Mouse (Mus musculus): ENCODE measurements around the gene Defb45.

Defb45 gene

DNA sequence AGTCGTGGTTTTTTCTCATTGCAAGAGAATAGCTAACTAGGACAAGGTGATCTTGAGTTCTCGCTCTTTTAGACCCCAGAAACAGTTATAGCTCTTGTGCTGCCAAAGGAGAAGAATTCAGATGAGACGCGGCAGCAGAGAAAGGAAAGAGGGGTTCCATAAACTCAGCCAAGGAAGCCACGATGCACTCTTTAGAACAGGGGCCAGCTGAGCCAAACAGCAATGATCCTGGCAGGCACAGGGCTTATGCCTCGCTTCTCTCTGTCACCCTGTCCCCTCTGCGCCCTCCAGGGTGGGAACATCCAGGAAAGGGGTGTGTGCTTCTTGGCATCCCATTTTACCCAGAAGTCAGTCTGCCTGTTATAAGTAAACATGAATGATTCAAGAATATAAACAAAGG is at the start of gene Defb45:
Gene Defb45, minus strand, starts transcription at position 101 of the 400 bp plus-strand sequence.
- in situ Hi-C loops (cut with MboI; ENCODE audit: low sequenced_read_pairs), result no loop called here

DNA sequence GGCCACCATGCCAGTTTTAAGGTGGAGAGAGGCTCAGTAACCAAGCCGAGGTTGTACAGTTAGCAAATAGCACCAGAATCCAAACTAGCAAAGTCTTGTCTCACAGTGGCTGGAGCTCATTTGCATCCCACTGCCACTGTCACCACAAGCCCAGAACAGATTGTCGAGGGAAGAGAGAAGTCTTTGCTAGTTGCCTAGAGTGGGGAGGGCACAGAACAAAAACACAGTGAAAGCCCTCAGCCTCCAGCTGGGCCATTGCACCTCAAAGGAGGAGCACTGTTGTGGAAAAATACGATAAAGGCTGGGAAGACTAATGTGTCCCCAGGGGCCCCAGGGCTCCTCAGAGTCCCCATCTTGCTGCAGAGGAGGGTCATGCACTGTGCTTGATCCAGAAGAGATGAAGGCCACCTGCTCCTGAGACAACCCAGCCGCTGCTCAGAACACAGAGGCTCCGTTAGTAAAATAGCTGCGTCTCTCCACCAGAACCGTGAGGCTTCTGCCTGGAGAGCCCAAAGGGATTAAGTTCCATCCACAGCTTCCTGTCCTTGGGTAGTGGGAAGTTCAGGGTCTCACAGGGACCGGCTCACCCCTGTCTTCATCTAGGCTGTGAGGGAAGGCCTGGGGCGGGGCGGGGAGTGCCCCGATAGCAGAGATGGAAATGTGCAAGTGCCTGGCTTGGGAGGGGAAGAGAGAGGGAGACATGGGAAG is 40.4 kb upstream of the Defb45 start:
- in situ Hi-C loops (cut with MboI; ENCODE audit: low sequenced_read_pairs), result no loop called here

DNA sequence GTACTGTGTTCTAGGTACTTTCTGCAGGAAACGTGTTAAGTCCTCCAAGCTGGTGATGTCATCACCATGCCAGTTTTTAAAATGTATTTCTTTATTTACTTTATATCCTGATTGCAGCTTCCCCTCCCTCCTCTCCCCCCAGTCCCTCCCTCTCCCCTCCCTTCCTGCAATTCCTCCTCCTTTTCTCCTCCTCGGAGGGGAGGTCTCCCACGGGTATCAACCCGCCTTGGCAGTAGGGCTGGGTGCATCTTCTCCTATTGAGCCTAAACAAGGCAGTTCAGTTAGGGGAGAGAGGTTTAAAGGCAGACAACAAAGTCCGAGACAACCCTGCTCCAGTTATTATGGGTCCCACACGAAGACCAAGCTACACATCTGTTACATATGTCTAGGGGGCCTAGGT is 39.7 kb upstream of the Defb45 start:
- in situ Hi-C loops (cut with MboI; ENCODE audit: low sequenced_read_pairs), result no loop called here

DNA sequence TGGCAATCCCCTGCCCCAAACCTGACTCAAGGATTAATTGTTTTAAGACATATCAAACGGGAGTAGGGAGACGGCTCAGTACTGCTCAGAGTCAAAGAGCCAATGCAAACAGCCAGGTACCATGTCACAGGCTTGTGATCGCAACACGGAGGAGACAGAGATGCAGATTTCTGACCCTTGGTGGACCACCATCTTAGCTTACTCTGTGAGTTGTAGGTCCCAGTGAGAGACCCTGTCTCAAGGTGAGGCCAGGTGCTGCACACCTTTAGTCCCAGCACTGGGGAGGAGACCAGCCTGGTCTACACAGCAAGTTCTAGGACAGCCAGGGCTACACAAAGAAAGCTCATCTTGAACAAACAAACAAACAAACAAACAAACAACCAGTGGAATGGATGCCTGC is 38.2 kb upstream of the Defb45 start:
- in situ Hi-C loops (cut with MboI; ENCODE audit: low sequenced_read_pairs), result no loop called here

DNA sequence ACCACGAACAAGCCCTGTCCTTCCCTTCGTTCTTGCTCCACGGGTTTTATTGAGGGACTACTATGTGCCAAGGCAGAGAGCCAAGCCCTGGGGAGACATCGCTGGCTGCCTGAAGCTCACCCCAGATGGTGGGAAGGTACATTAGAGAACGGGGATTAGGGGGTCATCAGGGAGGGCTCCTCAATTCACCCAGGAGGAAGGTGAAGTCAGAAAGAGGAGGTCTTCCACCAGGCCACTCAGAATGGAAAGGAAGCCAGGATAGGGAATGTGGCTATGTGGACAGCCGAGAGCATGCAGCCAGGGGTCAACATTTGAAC is 37.8 kb upstream of the Defb45 start:
- in situ Hi-C loops (cut with MboI; ENCODE audit: low sequenced_read_pairs), result no loop called here

DNA sequence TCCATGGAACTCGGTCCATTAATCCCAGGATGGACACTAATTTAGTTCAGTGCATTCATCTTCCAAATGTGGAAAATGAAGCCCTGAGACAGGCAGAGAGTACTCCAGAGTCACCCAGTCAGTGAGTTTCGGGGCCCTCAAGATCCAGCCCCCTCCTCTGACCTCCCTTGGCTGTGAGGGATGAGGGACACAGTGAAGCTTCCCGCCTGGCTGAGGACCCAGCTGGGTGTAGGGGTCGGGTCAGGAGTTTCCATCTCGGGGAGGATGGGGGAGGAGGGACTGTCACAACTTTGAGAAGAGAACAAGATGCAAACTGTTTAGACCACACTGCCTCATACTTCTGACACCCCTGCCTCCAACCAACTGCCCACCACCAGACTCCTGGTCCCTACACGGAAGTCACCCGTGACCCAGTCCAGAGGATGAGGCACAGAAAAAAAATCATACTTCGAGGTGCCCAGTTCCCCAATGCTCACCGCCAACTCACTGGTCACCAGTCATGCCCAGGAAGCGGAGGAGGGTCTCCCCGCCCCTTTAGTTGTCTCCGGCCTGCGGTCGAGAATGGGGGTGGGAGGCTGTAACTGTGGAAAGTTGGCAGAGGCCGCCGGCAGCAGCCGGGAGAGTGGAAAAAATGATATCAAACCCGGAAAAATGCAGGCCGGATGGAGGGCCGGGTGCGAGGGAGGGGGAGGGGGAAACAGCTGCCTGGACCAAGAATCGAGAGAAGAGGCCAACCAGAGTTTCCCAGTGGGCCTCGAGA is 37.2 kb upstream of the Defb45 start:
- in situ Hi-C loops (cut with MboI; ENCODE audit: low sequenced_read_pairs), result no loop called here

DNA sequence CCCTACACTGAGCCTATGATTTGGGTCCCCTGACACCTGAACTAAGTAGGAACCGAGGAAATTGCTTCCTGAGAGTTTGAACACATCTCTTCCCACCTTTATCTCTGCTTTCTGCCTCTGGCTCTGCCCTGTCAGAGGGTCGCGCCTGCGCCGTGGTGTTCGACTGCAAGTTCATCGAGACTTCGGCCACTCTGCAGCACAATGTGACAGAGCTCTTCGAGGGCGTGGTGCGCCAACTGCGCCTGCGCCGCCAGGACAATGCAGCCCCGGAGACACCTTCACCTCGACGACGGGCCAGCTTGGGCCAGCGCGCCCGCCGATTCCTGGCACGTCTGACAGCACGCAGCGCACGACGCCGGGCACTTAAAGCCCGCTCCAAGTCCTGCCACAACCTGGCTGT is 35.1 kb upstream of the Defb45 start:
- in situ Hi-C loops (cut with MboI; ENCODE audit: low sequenced_read_pairs), result loop anchor here (5.0 kb wide), 1 partner anchor 33 kb away; the partner anchor contains the start of gene H13

DNA sequence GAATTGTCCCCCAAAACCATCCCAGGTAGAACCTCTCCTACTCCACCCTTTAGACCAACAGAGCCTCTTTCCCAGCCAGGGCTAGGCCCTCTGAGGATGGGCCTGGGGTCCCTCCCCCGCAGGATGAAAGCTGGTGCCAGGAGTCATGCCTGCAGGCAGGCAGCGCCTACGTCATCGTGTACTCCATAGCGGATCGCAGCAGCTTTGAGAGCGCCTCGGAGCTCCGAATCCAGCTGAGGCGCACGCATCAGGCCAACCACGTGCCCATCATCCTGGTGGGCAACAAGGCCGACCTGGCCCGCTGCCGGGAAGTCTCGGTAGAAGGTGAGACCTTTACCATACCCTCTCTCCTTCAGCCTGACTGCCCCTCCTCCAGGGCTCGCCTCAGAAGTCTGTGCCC is 34.1 kb upstream of the Defb45 start:
- in situ Hi-C loops (cut with MboI; ENCODE audit: low sequenced_read_pairs), result loop anchor here (5.0 kb wide), 1 partner anchor 34 kb away; the partner anchor contains the start of gene H13

DNA sequence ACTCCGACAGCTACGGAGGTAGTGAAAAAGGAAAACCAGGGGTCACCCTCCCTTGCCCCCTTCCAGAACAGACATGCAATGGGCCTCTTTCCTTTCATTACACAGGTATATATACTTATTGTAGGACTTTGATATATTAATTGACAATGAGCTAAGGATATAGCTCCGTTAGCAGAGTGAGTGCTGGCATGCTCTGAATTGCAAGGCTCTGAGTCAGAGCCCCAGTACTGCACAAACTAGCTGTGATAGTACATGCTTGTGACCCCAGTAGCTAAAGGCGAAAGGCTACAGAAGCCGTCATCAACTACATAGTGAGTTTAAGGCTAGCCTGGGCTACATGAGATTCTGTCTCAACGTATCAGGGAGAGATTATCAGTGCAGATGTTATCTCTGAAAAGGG is 30.7 kb upstream of the Defb45 start:
- in situ Hi-C loops (cut with MboI; ENCODE audit: low sequenced_read_pairs), result loop anchor here (5.0 kb wide), 1 partner anchor 37 kb away; the partner anchor contains the start of gene H13

DNA sequence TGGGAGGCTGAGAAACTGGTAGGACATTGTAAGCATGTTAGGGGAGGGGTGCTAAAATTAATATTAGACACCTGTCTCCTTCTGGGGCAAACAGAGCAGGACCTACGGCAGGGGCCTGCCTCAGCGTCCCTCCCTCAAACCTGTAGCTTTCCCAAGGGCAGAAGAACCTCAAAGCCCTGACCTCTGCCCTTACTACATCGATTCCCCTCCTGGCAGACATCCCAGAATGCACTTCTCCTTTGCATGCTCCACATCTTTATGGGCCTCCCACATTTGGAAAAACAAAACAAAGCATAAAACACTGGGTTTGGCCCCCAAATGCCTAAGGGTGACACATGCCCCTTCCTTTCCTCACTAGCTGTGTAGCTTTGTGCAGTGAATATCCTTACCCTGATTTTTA is 30.0 kb upstream of the Defb45 start:
- in situ Hi-C loops (cut with MboI; ENCODE audit: low sequenced_read_pairs), result no loop called here

DNA sequence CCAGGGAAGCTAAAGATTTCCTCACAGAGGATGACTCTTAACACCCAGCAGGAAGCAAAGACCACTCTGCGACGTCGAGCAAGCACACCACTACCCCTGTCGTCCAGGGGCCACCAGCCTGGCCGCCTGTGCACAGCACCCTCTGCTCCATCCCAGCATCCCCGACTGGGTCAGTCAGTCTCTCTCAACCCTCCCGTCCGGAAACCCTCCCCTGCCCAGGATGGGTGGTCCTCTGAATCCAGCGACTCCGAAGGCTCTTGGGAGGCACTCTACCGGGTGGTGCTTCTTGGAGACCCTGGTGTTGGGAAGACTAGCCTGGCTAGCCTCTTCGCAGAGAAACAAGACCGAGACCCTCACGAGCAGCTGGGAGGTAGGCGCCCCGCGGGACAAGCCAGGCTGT is 28.9 kb upstream of the Defb45 start:
- in situ Hi-C loops (cut with MboI; ENCODE audit: low sequenced_read_pairs), result no loop called here

DNA sequence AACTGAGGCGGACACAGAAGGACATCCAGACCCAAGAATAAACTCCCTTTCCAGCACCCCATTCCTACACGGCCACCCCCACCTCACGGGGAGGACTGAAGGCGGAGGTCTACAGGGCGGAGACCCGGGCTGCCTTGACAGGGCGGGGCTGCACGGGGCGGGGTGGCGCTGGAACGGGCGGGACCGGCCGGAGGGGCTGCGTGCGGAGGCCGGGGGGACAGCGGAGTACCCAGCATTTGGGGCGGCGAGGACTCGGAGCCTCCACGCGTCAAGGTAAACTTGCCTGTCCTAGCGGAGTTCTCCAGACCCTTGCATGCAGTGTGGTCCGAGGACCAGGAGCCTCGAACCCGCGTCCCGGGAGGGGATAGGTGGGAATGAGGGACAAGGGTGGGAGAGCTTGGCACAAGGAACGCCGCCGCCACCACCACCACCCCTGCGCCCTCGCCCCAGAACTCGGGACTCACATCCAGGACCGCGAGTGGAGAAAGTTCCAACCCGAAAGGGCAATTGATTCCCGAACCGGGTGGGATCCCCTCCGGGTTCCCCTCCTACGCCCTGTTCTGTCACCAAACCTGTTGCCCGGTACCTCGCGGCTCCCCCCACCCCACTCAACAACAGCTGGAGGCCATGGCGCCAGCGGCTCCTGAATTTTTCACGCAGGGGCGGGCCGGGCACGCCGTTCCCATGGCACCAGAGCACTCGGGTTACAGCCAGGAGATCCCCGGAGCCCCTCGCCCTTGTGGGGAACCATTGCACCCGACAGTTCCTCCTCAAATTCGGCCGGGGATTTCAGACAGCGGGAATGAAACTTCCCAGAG is 27.8 kb upstream of the Defb45 start, which contains the start of gene Rem1:
Gene Rem1, plus strand, starts transcription at position 178 of the 818 bp plus-strand sequence.
- in situ Hi-C loops (cut with MboI; ENCODE audit: low sequenced_read_pairs), result no loop called here

DNA sequence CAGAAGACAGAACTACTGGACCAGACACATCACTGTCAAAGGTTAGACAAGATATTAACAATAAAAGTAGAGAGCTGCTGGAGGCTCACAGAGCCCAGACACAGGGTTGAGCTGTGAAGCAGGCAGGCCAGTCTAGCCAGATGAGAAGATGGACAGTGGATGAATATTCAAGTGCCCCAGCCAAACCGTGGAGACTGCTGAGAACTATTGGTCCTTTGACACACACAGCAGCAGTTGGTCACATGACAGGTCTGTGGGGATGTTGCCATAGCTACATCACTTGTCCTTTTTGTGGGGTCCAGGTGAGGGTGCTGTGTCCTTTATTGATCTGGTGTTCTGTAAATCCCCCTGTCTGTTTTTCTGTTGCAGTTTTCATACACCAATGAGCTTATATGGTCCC is 26.1 kb upstream of the Defb45 start:
- in situ Hi-C loops (cut with MboI; ENCODE audit: low sequenced_read_pairs), result no loop called here

DNA sequence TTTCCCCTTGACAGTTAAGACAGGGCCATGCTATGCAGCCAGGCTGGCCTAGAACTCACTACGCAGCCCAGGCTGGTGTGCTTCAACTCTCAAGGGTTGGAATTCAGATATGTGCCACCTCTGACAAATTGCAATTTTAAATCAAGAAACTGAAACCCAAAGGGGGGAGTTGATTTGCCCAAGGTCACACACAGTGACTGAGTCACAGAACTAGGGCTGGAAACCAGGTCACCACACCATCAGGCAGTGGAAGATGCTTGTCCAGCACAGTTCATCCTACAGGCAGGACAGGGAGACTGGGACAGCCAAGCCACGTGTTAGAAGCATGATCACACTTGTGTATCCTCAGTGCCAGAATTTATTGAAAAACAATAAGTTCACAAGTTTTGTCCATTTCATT is 25.4 kb upstream of the Defb45 start:
- in situ Hi-C loops (cut with MboI; ENCODE audit: low sequenced_read_pairs), result no loop called here

DNA sequence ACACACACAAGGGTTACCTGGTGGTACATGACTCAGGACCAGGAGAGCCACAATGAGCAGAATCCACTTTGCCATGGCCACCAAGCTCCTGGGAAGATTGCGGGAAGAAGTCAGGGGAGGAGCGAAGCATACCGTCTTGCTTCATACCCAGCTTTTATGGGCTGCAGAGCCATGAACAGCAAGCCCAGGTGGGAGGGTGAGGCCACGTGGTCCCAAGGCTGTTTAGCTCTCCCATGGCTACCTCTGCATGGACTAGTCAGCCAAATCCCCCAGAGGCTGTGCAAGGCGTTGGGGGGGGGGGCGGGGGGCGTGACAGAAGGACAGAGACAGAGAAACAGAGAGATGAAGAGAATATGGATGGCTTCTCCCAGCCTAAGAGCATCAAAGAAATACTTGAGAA is 23.8 kb upstream of the Defb45 start, which contains the start of gene Defb25:
Gene Defb25, minus strand, starts transcription at position 101 of the 400 bp plus-strand sequence.
- in situ Hi-C loops (cut with MboI; ENCODE audit: low sequenced_read_pairs), result no loop called here

DNA sequence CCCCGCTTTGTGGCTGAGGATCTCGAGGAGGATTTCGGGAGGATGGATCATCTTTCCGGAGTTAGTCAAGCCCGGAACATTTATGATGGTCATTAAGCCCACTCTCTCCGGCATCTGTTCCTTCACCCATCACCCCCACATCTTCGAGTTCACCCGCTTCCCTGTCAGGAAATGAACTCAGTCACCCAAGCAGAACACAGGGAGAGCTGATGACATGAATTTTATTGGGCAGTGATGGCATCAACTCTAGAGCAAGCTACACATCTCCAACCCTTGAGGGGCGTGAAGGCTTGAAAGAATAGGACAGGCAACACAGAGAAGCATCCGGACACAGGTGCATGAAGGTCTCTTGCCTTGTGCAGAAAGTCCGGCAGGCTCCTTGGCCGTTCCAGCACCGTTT is 23.0 kb upstream of the Defb45 start:
- in situ Hi-C loops (cut with MboI; ENCODE audit: low sequenced_read_pairs), result no loop called here

DNA sequence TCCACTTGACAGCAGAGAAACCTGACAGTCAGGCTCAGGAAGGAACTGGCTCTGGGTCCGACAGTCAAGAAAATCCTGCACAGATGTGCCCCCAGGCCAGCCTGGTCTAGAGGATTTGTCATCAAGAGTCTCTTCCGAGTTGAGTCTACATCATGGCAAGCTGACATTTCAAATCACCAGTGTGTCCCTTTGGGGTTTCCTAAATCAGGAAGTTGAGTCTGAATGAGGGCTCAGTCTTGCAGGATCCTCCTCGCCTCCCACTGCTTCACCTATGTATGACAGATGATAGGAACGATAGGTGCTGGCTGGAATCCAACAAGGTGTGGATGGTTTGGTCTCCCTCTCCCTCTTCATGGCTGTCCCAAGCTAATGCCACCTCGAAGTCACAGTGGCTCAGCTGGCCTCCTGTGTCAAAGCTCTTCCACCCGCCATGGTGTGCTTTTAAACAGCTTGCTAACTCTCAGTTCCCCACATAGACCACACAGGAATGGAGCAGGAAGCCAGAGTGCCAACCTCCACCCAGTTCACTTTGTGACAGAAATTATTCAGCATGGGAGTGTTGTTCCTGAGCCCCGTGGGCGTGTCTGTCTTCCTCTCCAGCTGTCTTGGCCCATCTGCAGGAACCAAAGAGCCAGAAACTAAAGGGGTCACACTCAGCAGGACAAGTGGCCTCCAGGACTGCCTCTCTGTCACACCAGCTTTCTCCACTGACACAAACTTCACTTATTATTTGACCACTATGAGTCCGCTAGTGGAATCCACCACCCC is 21.4 kb upstream of the Defb45 start:
- in situ Hi-C loops (cut with MboI; ENCODE audit: low sequenced_read_pairs), result no loop called here

DNA sequence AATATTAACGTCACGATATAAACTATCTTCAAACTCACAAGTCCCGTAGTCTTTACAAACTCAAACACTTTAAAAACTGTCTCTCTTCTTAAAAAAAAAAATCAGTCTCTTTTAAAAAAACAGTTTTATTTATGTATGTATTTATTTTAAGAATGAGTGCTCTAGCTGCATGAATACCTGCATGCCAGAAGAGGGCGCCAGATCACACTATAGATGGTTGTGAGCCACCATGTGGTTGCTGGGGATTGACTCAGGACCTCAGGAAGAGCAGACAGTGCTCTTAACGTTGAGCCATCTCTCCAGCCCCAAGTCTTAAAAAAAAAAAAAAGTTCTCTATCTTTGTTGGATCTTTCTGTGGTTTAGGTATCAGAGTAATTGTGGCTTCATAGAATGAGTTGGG is 18.2 kb upstream of the Defb45 start:
- in situ Hi-C loops (cut with MboI; ENCODE audit: low sequenced_read_pairs), result loop anchor here (10.0 kb wide), 1 partner anchor 47 kb away; the partner anchor contains the start of gene H13

DNA sequence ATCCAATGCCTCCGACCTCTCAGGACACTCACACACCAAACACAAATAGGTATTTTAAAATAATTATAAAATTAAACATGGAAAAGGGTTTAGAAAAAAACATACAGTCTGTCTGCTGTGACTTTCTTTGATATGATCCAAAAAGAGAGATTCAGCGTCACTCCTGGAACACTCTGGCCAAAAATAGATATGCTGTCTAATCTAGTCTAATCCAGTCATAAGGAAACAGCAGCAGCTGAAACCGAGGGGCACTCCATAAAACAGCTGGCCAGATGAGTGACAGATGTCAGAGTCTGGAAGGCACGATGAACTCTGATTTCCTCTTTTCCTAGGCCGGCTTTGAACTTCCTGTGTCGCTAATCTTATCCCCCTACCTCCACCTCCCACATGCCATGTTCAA is 17.3 kb upstream of the Defb45 start:
- in situ Hi-C loops (cut with MboI; ENCODE audit: low sequenced_read_pairs), result loop anchor here (10.0 kb wide), 1 partner anchor 48 kb away; the partner anchor contains the start of gene H13

DNA sequence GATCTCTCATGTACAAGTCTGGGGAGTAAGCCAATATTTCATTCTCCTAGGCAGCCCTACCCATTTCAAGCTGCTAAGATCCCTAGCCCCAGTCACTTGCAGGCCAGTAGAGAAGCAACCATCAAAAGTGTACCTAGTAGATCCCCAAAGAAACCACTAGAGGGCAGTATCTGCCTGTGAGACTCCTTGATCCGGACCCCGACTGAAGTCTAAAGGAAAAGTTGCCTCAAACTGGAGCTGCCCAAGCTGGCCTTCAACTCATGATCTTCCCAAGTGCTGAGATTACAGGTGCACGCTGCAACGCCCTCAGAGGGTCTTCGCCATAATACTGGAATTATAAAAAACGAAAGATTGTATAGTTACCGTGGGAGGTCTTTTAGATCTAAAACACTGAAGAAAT is 16.4 kb upstream of the Defb45 start:
- in situ Hi-C loops (cut with MboI; ENCODE audit: low sequenced_read_pairs), result loop anchor here (10.0 kb wide), 1 partner anchor 49 kb away; the partner anchor contains the start of gene H13
